Mouse (Mus musculus) testis, adult 2 months (tissue): ENCODE measurements around the gene Cyp4f39.

Experiments used
- CTCF ChIP-seq: fragments of 200-500 bp; IDR thresholded peaks from 2 replicates; pipeline ENCODE4 v1.5.1; 2012; ENCODE audit warnings: low read depth, mild to moderate bottlenecking, inconsistent platforms, low read length, moderate library complexity; ENCODE audit not compliant: control insufficient read depth, insufficient read depth, insufficient replicate concordance
- POLR2A ChIP-seq: fragments of 200-500 bp; IDR thresholded peaks from 2 replicates; pipeline ENCODE4 v1.6.1; 2012; ENCODE audit warnings: low read depth, mild to moderate bottlenecking, inconsistent platforms, low read length, moderate library complexity; ENCODE audit not compliant: control insufficient read depth

- TF ChIP-seq CTCF (no peak), POLR2A (no peak)
Measured at GRCm38 (mm10) chr17:32411898-32412297, 40.6 kb upstream of the Cyp4f39 start.
